ENCODE assay signal across 16 mouse cellular contexts in the genomic region with DNA sequence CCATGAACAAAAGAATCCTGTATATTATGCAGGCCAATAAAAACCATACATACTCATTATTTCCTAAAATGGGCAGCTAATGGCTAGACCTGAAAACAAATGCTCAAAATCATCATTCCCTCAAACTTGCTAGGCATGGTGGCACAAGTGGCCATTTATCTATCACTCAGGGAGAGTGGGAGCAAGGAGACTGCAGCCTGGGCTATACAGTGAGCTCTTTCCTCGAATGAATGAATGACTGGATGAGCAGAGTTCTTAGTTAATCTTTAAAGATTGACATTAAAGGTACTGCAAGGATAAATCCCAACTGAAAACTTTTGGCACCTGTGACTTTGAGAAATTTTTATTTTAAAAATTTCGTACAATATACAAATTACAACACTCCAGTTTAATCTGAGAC.
"Had no signal": no experiment of that assay in that cellular context is flagged by ENCODE, and none has a peak within 500 bp of the region (broad histone marks: within the 10 kb centered on the region; RNA-seq: fewer than 3 reads in every experiment).

No protein-coding gene starts in this region.

- H3K9ac ChIP-seq: neural tube, embryonic 13.5 days; neural tube, embryonic 15.5 days; stomach, embryonic 15.5 days had no signal

- H3K27me3 ChIP-seq: neural tube, embryonic 13.5 days; neural tube, embryonic 15.5 days; stomach, embryonic 15.5 days had no signal

- H3K9me3 ChIP-seq: neural tube, embryonic 13.5 days; neural tube, embryonic 15.5 days; stomach, embryonic 15.5 days had no signal

- H3K4me3 ChIP-seq: neural tube, embryonic 13.5 days; neural tube, embryonic 15.5 days; stomach, embryonic 15.5 days had no signal

- H3K4me2 ChIP-seq: neural tube, embryonic 13.5 days; neural tube, embryonic 15.5 days; stomach, embryonic 15.5 days had no signal

- H3K4me1 ChIP-seq: neural tube, embryonic 13.5 days; neural tube, embryonic 15.5 days; stomach, embryonic 15.5 days had no signal

- H3K27ac ChIP-seq: neural tube, embryonic 13.5 days; neural tube, embryonic 15.5 days; stomach, embryonic 15.5 days; stomach, postnatal 0 days had no signal

- DNase-seq: retina, postnatal 1 day; right cerebral cortex, adult 18-20 months; right cerebral cortex, postnatal 14 days; right cerebral cortex, postnatal 25 days; right cerebral cortex, postnatal 4 days; spleen, adult 18-20 months; thymus, adult 18-20 months; thymus, adult 2 months; thymus, postnatal 14 days; thymus, postnatal 25 days; thymus, postnatal 36 days; thymus, postnatal 4 days had no signal
